Mouse (Mus musculus) thymus, postnatal 4 days (tissue): ENCODE results near the gene Bhlhb9.
"Not testable (repeated sequence)": the region's sequence is repeated elsewhere in the genome, so short reads cannot be mapped to it uniquely, and the experiment has no call there.

Experiments
- DNase-seq: peaks from one replicate; pipeline ENCODE4 v3.0.0; 2021

The Bhlhb9 gene

GRCm38 (mm10) chrX:135797212-135797644, at the start of gene Bhlhb9:
TSS of gene Bhlhb9 (plus strand) at chrX:135797594.
- peak; percentile 60 for DNase-seq

GRCm38 (mm10) chrX:135752832-135753231, 44.6 kb upstream of the Bhlhb9 start:
- peak; percentile 79 for DNase-seq

GRCm38 (mm10) chrX:135761707-135762106, 35.7 kb upstream of the Bhlhb9 start:
- DNase-seq = peak; percentile 30

DNA sequence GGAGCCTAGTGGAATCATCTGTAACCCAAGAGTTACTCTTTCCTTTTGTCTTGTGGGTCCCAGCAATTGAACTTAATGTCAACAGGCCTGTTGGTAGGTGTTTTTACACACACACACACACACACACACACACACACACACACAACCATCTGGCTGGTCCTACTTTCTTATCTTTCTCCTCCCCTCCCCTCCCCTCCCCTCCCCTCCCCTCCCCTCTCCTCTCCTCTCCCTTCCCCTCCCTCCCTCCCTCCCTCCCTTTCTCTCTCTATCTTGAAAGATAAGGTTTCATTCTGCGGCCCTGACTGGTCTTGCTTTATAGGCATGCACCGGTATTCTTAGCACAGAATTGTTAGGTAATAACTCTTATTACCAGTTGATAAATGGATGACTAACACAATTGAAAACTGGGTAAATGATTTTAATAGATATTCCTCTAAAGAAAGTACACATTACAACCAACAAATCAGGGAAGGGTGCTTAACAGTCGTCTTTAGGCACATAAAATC, 29.3 kb upstream of the Bhlhb9 start:
- DNase-seq = no peak

GRCm38 (mm10) chrX:135768565-135768964, 28.8 kb upstream of the Bhlhb9 start:
- no peak for DNase-seq

GRCm38 (mm10) chrX:135791536-135791935, 5.9 kb upstream of the Bhlhb9 start:
- no peak for DNase-seq

- DNase-seq = no peak
These were observed 5.1 kb upstream of the Bhlhb9 start for GRCm38 (mm10) chrX:135792326-135792725.

GRCm38 (mm10) chrX:135795591-135796304, 1.6 kb upstream of the Bhlhb9 start:
- peak; percentile 78 for DNase-seq

- peak; percentile 30 for DNase-seq
These were observed 836 bp upstream of the Bhlhb9 start for GRCm38 (mm10) chrX:135796305-135797211.

DNA sequence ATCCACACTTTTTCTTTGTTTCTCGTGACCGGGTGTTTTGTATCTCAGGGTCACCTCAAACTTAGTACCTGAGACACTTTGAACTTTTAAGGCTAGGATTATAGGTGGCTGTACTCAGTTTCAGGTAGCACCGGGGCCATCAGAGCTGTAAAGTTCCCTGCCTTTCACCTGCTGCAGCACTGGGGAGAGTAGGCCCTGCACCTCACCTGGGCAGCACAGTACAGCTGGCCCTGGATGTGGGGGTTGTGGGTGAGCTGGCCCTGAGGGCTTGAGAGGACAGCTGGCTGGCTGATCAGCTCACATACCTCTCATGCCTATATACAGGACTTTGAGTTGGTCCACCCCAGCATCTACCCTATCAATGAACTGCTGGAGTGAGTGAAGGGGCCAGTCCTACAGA, 6.8 kb downstream of the Bhlhb9 start:
- no peak for DNase-seq

- DNase-seq = peak; percentile 41
These were observed 8.4 kb downstream of the Bhlhb9 start for GRCm38 (mm10) chrX:135805780-135806179.

- DNase-seq = not testable (repeated sequence)
These were observed 38.5 kb downstream of the Bhlhb9 start for GRCm38 (mm10) chrX:135835896-135836295.

GRCm38 (mm10) chrX:135837896-135838295, 40.5 kb downstream of the Bhlhb9 start:
- no peak for DNase-seq

- DNase-seq = peak; percentile 65
These were observed 41.3 kb downstream of the Bhlhb9 start, which contains the start of gene Gprasp2 for GRCm38 (mm10) chrX:135838521-135839360. TSS of gene Gprasp2 (plus strand) at chrX:135839034.

DNA sequence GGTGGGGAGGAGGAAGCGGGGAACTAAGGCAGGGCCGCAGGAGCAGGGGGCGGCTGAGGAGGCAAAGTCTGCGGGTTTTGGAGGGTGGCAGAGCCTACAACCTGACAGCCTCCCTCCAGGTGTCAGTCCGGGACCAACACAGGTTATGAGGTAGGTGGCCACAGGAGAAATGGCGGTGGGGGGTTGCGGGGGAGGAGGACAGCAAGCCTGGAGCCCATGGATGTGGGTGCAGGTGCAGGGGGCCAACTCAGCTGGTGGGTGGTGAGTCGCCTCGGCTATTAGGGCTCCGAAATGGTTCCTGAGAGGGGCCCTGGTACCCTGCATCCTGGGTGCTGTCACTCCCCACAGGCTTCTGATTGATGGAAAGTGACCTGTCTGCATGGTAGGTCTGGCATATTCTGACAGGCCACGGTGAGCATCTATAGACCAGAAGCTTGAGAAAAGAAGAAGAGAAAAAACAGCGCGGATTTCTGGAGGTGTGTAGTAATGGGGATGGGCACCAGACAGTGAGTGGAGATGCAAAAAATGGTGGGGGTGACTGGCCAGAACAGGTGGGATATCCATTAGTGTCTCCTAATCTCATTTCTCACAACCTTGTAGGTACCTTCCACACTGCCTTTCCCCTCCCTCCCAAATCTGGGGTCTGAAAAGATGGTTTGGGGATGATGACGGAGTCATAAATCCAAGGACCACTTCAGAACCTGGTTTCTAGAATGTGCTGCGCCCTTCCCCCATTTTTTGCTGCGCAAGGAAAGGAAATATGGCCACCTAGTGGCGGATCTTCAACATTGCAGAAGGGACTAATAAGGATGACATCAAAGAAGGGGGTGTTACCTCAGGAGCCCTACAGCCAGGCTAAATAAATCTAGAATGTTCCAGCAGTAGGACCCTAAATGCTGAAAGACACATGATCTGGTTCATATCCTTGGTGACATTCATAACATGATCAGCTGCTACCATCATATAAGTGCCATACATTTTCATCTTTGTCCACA, 42.3 kb downstream of the Bhlhb9 start:
- peak; percentile 48 for DNase-seq

DNA sequence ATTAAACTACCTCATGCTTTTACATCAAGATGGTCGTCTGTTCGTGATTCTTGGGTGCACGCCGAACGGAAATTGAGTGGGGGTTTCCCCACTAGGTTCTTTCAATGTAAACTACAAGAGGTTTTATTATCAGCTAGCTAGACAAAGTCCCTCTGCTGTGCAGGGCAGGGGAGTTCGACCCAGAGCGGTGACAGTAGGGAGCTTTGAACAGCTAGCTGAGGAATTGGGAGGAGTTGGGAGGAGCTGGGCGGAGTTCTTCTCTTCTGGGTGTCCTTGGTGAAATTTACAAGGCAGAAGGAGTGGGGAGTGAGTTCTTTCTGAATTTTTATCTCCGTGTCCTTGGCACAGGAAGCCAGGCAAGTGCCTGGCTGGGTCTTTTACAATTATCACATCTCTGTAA, 69.4 kb downstream of the Bhlhb9 start:
- not testable (repeated sequence) for DNase-seq

- DNase-seq = no peak
These were observed 79.3 kb downstream of the Bhlhb9 start for GRCm38 (mm10) chrX:135876679-135877078.

- no peak for DNase-seq
These were observed 82.2 kb downstream of the Bhlhb9 start for GRCm38 (mm10) chrX:135879626-135880025.

GRCm38 (mm10) chrX:135885411-135886233, 88.2 kb downstream of the Bhlhb9 start:
- DNase-seq = peak; percentile 85

- DNase-seq = peak; percentile 63
These were observed 88.8 kb downstream of the Bhlhb9 start for GRCm38 (mm10) chrX:135886234-135886585.
